Mouse (Mus musculus) frontal cortex, postnatal 36 days (tissue): ENCODE measurements around the gene Tmem51.

Source experiments
- DNase-seq, 2 experiments: peaks; one replicate each; pipeline ENCODE4 v3.0.0; 2022; ENCODE audit warnings: low spot score in 2 of 2

Gene Tmem51

GRCm38 (mm10) chr4:142081631-142082283 lies 2.3 kb downstream of the Tmem51 start:
- no peak for DNase-seq

GRCm38 (mm10) chr4:142080901-142081630 lies 3.0 kb downstream of the Tmem51 start:
- DNase-seq, result peak; percentile 15 to 46

GRCm38 (mm10) chr4:142080487-142080767 lies 3.7 kb downstream of the Tmem51 start:
- no peak for DNase-seq

GRCm38 (mm10) chr4:142079629-142080486 lies 4.2 kb downstream of the Tmem51 start:
- DNase-seq, result no peak

GRCm38 (mm10) chr4:142077572-142078271 lies 6.4 kb downstream of the Tmem51 start:
- DNase-seq, result peak; percentile 27 to 46

GRCm38 (mm10) chr4:142076883-142077282 lies 7.2 kb downstream of the Tmem51 start:
- no peak for DNase-seq

GRCm38 (mm10) chr4:142075931-142076330 lies 8.2 kb downstream of the Tmem51 start:
- DNase-seq, result no peak

GRCm38 (mm10) chr4:142074060-142074732 lies 9.9 kb downstream of the Tmem51 start:
- no peak for DNase-seq

GRCm38 (mm10) chr4:142071243-142071991 lies 12.7 kb downstream of the Tmem51 start:
- DNase-seq, result no peak

- no peak for DNase-seq
These were observed 13.3 kb downstream of the Tmem51 start for GRCm38 (mm10) chr4:142070840-142071239.

- DNase-seq, result no peak
These were observed 14.9 kb downstream of the Tmem51 start for GRCm38 (mm10) chr4:142068899-142069812.

- DNase-seq, result no peak
These were observed 17.5 kb downstream of the Tmem51 start for GRCm38 (mm10) chr4:142066576-142066975.

GRCm38 (mm10) chr4:142065835-142066234 lies 18.3 kb downstream of the Tmem51 start:
- DNase-seq, result no peak

GRCm38 (mm10) chr4:142065270-142065669 lies 18.8 kb downstream of the Tmem51 start:
- no peak for DNase-seq

- no peak for DNase-seq
These were observed 19.4 kb downstream of the Tmem51 start for GRCm38 (mm10) chr4:142064582-142065228.

GRCm38 (mm10) chr4:142063057-142063534 lies 21.0 kb downstream of the Tmem51 start:
- DNase-seq, result no peak

GRCm38 (mm10) chr4:142061485-142062240 lies 22.4 kb downstream of the Tmem51 start:
- DNase-seq, result no peak
